Mouse (Mus musculus) neural tube, embryonic 14.5 days (tissue): ENCODE results near the gene Chchd6. TPM values are rescaled to one million over a fixed set of nuclear protein-coding genes. Genes with fewer than 3 reads are reported as not detected.

Experiments used
- ATAC-seq: fragments of 200-750 bp; cut with Nextera tagmentation; 2 replicates; pipeline ENCODE4 v1.8.0; 2017; ENCODE audit warnings: low read depth, mild to moderate bottlenecking, moderate TSS enrichment, moderate library complexity
- H3K27ac ChIP-seq: fragments of 300-500 bp; sonication (generic); 2 replicates; pipeline ENCODE4 v1.5.1; 2014; ENCODE audit warnings: low read depth, mild to moderate bottlenecking, control low read depth, low read length, moderate library complexity, mixed read lengths
- H3K27me3 ChIP-seq: fragments of 300-500 bp; sonication (generic); 2 replicates; pipeline ENCODE4 v1.6.1; 2014; ENCODE audit warnings: low read length; ENCODE audit not compliant: control insufficient read depth, insufficient read depth
- H3K36me3 ChIP-seq: fragments of 300-500 bp; sonication (generic); 2 replicates; pipeline ENCODE4 v1.6.1; 2014; ENCODE audit warnings: low read length, mixed read lengths; ENCODE audit not compliant: control insufficient read depth, insufficient read depth
- H3K4me1 ChIP-seq: fragments of 300-500 bp; sonication (generic); 2 replicates; pipeline ENCODE4 v1.6.1; 2014; ENCODE audit warnings: low read length; ENCODE audit not compliant: control insufficient read depth, insufficient read depth
- H3K4me2 ChIP-seq: fragments of 300-500 bp; sonication (generic); 2 replicates; pipeline ENCODE4 v1.6.1; 2014; ENCODE audit warnings: mild to moderate bottlenecking, low read depth, low read length, control low read depth
- H3K4me3 ChIP-seq: fragments of 300-500 bp; sonication (generic); 2 replicates; pipeline ENCODE4 v1.5.1; 2014; ENCODE audit warnings: low read depth, low read length, control low read depth, mixed read lengths
- H3K9ac ChIP-seq: fragments of 300-500 bp; sonication (generic); replicated peaks from 2 replicates; pipeline ENCODE4 v1.6.1; 2014; ENCODE audit warnings: low read depth, mild to moderate bottlenecking, control low read depth, low read length, mixed read lengths
- H3K9me3 ChIP-seq: fragments of 300-500 bp; sonication (generic); 2 replicates; pipeline ENCODE4 v1.6.1; 2016; ENCODE audit warnings: low read length; ENCODE audit not compliant: control insufficient read depth
- WGBS: fragments of 180-500 bp; shearing (Covaris S2); extraction: QIAGEN DNeasy Blood & Tissue Kit; methylation state at CpG from one replicate; pipeline ENCODE4 v1.1.7; 2014; 5-methylcytosine and 5-hydroxymethylcytosine counted together
- polyA plus RNA-seq: library from polyadenylated mRNA; unstranded; fragments of >200 nt; fragmentation: Nextera tagmentation; extraction: Ambion mirVana; gene quantifications from 2 replicates; pipeline ENCODE4 v1.2.1, GENCODE M21; 2014

The Chchd6 gene
- polyA plus RNA-seq, 1 experiment from 2014 or later: 218 TPM

- ATAC-seq: no peak
- Histone ChIP-seq H3K27me3 (no peaks in the 10 kb centered on the region), H3K9me3 (no peaks in the 10 kb centered on the region), H3K4me3 (no peak overlapping the region), H3K4me2 (no peak overlapping the region), H3K9ac (no peak overlapping the region), H3K36me3 (no peaks in the 10 kb centered on the region), H3K4me1 (peaks cover 8% of the 10 kb centered on the region; the same call in 1 of the 2 replicates), H3K27ac (no peak overlapping the region)
- WGBS: 85% methylated on average over 4 of the region's 4 CpGs
These were observed 139.9 kb downstream of the Chchd6 start for GRCm38 (mm10) chr6:89455523-89456000.

GRCm38 (mm10) chr6:89454437-89454836 is 141.0 kb downstream of the Chchd6 start:
- H3K27ac ChIP-seq: no peak overlapping the region
- 91% methylated on average over 2 of the region's 2 CpGs for WGBS
- H3K36me3 ChIP-seq: no peaks in the 10 kb centered on the region
- H3K4me3 ChIP-seq: no peak overlapping the region
- peaks cover 8% of the 10 kb centered on the region; the same call in 1 of the 2 replicates for H3K4me1 ChIP-seq
- no peaks in the 10 kb centered on the region for H3K9me3 ChIP-seq
- ATAC-seq: no peak
- H3K4me2 ChIP-seq: no peak overlapping the region
- no peaks in the 10 kb centered on the region for H3K27me3 ChIP-seq
- H3K9ac ChIP-seq: no peak overlapping the region

GRCm38 (mm10) chr6:89452976-89453674 is 142.3 kb downstream of the Chchd6 start:
- H3K4me2 ChIP-seq: no peak overlapping the region
- 56% methylated on average over 7 of the region's 7 CpGs for WGBS
- H3K9ac ChIP-seq: no peak overlapping the region
- H3K27ac ChIP-seq: peak overlapping the region; percentile 52; the same call in 1 of the 2 replicates
- no peak overlapping the region for H3K4me3 ChIP-seq
- no peaks in the 10 kb centered on the region for H3K27me3 ChIP-seq
- H3K4me1 ChIP-seq: peaks cover 8% of the 10 kb centered on the region; the same call in 1 of the 2 replicates
- no peak for ATAC-seq
- H3K9me3 ChIP-seq: no peaks in the 10 kb centered on the region
- no peaks in the 10 kb centered on the region for H3K36me3 ChIP-seq

DNA sequence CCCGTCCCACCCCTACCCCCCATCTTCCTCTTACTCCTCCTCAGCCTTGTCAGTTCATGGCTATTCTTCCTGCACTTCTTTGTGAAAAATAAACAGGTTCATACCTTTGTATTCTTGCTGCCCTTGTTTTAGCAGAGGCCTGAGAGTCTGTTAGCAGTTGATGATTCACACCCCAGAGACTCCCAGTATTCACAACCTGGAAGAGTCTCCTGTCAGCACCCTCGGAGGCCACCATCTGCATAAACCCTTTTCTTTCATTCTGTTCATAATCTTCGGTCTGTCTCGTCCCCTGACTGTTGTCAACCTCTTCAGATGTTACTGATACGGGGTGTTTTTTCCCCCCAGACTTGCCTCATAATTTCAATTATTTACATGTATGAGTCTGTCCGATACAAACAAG is 143.1 kb downstream of the Chchd6 start:
- Histone ChIP-seq H3K27me3 (no peaks in the 10 kb centered on the region), H3K9me3 (no peaks in the 10 kb centered on the region), H3K4me3 (no peak overlapping the region), H3K27ac (no peak overlapping the region), H3K4me1 (peaks cover 8% of the 10 kb centered on the region; the same call in 1 of the 2 replicates), H3K36me3 (no peaks in the 10 kb centered on the region), H3K9ac (no peak overlapping the region), H3K4me2 (no peak overlapping the region)
- WGBS: 76% methylated on average over 6 of the region's 6 CpGs
- no peak for ATAC-seq

GRCm38 (mm10) chr6:89448736-89449135 is 146.7 kb downstream of the Chchd6 start:
- ATAC-seq: no peak
- WGBS: 76% methylated on average over 3 of the region's 3 CpGs

DNA sequence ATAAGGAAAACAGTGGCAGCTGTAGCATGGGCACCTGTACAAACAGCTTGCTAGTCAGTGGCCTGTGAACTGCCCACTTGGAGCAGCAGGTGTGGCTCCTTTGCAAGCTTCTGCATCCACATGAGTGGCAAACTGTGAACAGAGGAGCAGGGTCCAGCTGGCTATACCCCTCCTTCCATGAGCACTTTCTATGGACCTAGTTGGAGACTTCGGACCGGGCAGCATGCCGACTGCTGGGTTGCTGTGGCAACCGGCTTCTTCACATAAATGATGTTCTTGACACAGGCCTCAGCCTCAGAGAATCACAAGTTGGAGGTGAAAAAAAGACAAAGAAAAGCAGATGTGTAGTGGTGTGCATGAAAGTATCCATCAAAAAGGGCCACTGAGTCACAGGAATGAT is 154.8 kb downstream of the Chchd6 start:
- Histone ChIP-seq H3K36me3 (no peaks in the 10 kb centered on the region), H3K4me1 (0 out of 2 replicates have a peak, but pooled peaks cover 6% of the 10 kb centered on the region), H3K27ac (no peak overlapping the region), H3K4me3 (no peak overlapping the region), H3K27me3 (no peaks in the 10 kb centered on the region), H3K4me2 (no peak overlapping the region), H3K9me3 (no peaks in the 10 kb centered on the region), H3K9ac (no peak overlapping the region)
- WGBS: 38% methylated on average over 4 of the region's 4 CpGs
- ATAC-seq: no peak

More at GRCm38 (mm10) chr6:89448736-89449135, 146.7 kb downstream of the Chchd6 start:
- H3K4me1 ChIP-seq: peaks cover 8% of the 10 kb centered on the region; the same call in 1 of the 2 replicates
- no peak overlapping the region for H3K4me2 ChIP-seq
- no peak overlapping the region for H3K27ac ChIP-seq
- no peak overlapping the region for H3K9ac ChIP-seq
- H3K9me3 ChIP-seq: no peaks in the 10 kb centered on the region
- no peaks in the 10 kb centered on the region for H3K27me3 ChIP-seq
- no peak overlapping the region for H3K4me3 ChIP-seq
- no peaks in the 10 kb centered on the region for H3K36me3 ChIP-seq

DNA sequence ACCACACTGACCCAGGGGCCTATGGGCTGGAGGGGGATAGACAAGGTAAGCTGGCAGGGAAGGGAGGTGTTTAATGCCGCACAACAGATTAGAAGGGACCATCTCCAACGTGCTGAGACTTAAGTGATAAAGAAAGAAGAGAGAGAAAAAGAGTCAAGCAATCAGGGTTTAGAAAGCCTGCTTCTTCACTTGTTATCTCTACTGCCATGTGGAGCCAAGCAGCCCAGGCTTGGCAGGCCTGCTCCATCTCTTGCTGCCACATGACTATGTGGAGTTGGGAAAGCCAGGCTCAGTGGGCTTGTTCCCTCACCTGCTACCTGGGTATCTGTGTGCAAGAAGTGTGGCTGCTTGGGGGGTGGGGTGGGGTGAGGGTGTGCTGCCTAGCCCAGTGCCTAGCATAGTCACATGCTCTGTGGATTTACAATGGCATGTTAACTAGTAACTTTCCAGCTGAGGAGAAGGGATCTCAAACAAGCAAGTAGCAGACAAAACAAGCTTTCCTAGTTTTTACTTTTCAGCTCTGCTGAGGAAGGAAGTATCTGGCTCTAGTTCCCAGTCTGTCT is 163.5 kb downstream of the Chchd6 start:
- no peak for ATAC-seq
- no peak overlapping the region for H3K27ac ChIP-seq
- WGBS: 83% methylated on average over 2 of the region's 2 CpGs
- no peaks in the 10 kb centered on the region for H3K4me1 ChIP-seq
- H3K4me3 ChIP-seq: no peak overlapping the region
- H3K4me2 ChIP-seq: no peak overlapping the region
- no peaks in the 10 kb centered on the region for H3K9me3 ChIP-seq
- H3K9ac ChIP-seq: no peak overlapping the region
- H3K27me3 ChIP-seq: no peaks in the 10 kb centered on the region
- no peaks in the 10 kb centered on the region for H3K36me3 ChIP-seq

- Histone ChIP-seq H3K4me1 (no peaks in the 10 kb centered on the region), H3K4me3 (no peak overlapping the region), H3K9ac (no peak overlapping the region), H3K27ac (no peak overlapping the region), H3K4me2 (no peak overlapping the region), H3K27me3 (no peaks in the 10 kb centered on the region), H3K36me3 (no peaks in the 10 kb centered on the region), H3K9me3 (no peaks in the 10 kb centered on the region)
- ATAC-seq: no peak
These were observed 164.7 kb downstream of the Chchd6 start for GRCm38 (mm10) chr6:89430749-89431148.

- Histone ChIP-seq H3K27ac (no peak overlapping the region), H3K9ac (no peak overlapping the region), H3K4me1 (no peaks in the 10 kb centered on the region), H3K4me2 (no peak overlapping the region), H3K36me3 (no peaks in the 10 kb centered on the region), H3K4me3 (no peak overlapping the region), H3K9me3 (no peaks in the 10 kb centered on the region), H3K27me3 (no peaks in the 10 kb centered on the region)
- ATAC-seq: no peak
- 71% methylated on average over 2 of the region's 2 CpGs for whole genome bisulfite sequencing
These were observed 166.6 kb downstream of the Chchd6 start for GRCm38 (mm10) chr6:89428661-89429375.
